Mouse (Mus musculus): Measurements from ENCODE around the gene Pdcd11. TPM values are rescaled to one million over a fixed set of nuclear protein-coding genes. Genes with fewer than 3 reads are reported as not detected.

Pdcd11 gene
- polyA plus RNA-seq (2014; fragmentation: Nextera tagmentation; extraction: Ambion mirVana): 9.1 and 9.7 TPM in 2 replicates

DNA sequence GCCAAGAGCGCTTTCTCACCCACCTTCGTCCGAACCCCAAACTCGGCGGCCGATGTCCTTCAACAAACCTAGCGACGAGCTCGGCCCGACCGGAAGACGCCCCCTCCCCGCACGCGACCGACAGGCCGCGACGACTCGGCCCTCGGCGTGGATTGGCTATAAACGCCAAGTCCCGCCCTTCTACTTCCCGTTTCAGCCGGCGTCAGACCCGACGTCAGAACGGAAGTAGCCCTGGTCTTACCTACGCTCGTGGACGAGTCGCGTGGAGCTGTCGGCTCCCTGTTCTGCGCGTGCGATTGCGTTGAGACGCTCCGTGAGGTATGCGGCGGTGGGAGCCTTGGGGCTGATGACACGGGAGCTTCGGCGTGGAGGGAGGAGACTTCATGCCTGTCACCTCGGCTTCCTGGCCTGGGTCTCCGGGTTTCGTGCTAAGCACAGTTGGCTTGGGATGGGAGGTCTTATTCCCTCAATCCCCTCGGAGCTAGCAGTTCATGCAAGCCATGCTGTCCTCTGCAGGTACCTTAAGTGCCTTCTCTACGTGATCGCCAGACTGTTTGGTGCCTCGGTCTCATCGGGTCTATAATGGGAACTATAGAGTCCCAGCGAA, at the start of gene Pdcd11, which contains the start of gene Usmg5:
TSS of gene Pdcd11 (plus strand) at position 219 of the 607 bp plus-strand sequence.
TSS of gene Usmg5 (minus strand) at position 98 of the 607 bp plus-strand sequence.
- Histone ChIP-seq H3K9ac (ENCODE audit: low read length) (peak within 1 kb of the TSS; percentile 93), H3K4me3 (ENCODE audit: low read depth, low read length) (peak within 1 kb of the TSS; percentile 89), H3K4me1 (ENCODE audit: control insufficient read depth, insufficient read depth, low read length) (peaks cover 9% of the 10 kb centered on the region), H3K27ac (ENCODE audit: low read depth, low read length) (peak within 1 kb of the TSS; percentile 22; the same call in 1 of the 2 replicates), H3K36me3 (ENCODE audit: control insufficient read depth, insufficient read depth, low read length) (peaks cover 3% of the 10 kb centered on the region; the same call in 1 of the 2 replicates), H3K4me2 (peak within 1 kb of the TSS; percentile 84), H3K27me3 (ENCODE audit: control insufficient read depth, insufficient read depth, low read length) (no peaks in the 10 kb centered on the region), H3K9me3 (ENCODE audit: control insufficient read depth, low read length) (no peaks in the 10 kb centered on the region)
- DNase-seq (ENCODE audit: low spot score, missing footprints) (peak; percentile 99), ATAC-seq (ENCODE audit: low FRiP score) (peak; percentile 100)
- under 1% methylated on average over 56 of the region's 56 CpGs for WGBS

DNA sequence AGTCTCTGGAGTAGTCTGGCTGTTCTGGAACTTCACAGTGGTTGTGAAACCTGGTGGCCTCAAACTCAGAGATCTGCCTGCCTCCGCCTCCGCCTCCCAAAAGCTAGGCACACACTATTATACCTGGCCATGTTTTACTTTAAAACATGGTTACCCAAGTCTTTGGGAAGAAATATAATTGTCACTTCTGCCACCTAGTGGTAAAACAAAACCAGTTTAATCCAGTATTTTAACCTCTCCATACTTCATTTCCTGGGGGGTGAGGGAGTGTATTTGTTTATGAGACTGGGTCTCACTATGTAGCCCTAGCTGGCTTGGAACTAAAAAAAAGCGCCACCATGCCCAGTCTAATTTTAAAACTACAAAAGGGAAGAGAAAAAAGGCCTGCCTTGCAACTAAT, 47.0 kb upstream of the Pdcd11 start:
- Histone ChIP-seq H3K9me3 (ENCODE audit: control insufficient read depth, low read length) (no peaks in the 10 kb centered on the region), H3K9ac (ENCODE audit: low read length) (no peak overlapping the region), H3K4me3 (ENCODE audit: low read depth, low read length) (no peak overlapping the region), H3K4me1 (ENCODE audit: control insufficient read depth, insufficient read depth, low read length) (no peaks in the 10 kb centered on the region), H3K27me3 (ENCODE audit: control insufficient read depth, insufficient read depth, low read length) (no peaks in the 10 kb centered on the region), H3K27ac (ENCODE audit: low read depth, low read length) (no peak overlapping the region), H3K4me2 (no peak overlapping the region), H3K36me3 (ENCODE audit: control insufficient read depth, insufficient read depth, low read length) (peaks cover 6% of the 10 kb centered on the region; the same call in 1 of the 2 replicates)
- DNase-seq (ENCODE audit: low spot score, missing footprints) (no peak), ATAC-seq (ENCODE audit: low FRiP score) (no peak)
- 92% methylated on average over 3 of the region's 3 CpGs for WGBS

DNA sequence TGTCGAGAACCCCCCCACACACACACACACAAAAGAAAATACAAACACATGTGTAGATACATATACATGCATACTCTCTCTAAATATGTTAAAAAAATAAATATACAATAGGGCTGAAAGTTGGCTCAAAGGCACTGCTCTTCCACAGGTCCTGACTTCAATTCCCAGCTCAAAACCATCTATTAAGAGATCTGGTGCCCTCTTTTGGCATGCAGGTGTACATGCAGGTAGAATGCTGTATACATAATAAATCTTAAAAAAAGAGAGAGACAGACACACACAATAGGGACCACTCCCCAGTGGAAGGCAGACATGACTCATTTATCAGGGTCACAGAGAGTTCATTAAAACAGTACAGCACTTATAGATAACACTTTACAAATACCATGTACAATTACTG, 44.2 kb upstream of the Pdcd11 start:
- Histone ChIP-seq H3K27ac (ENCODE audit: low read depth, low read length) (no peak overlapping the region), H3K4me1 (ENCODE audit: control insufficient read depth, insufficient read depth, low read length) (peaks cover 15% of the 10 kb centered on the region), H3K36me3 (ENCODE audit: control insufficient read depth, insufficient read depth, low read length) (peaks cover 6% of the 10 kb centered on the region; the same call in 1 of the 2 replicates), H3K9me3 (ENCODE audit: control insufficient read depth, low read length) (no peaks in the 10 kb centered on the region), H3K4me3 (ENCODE audit: low read depth, low read length) (no peak overlapping the region), H3K4me2 (no peak overlapping the region), H3K27me3 (ENCODE audit: control insufficient read depth, insufficient read depth, low read length) (no peaks in the 10 kb centered on the region), H3K9ac (ENCODE audit: low read length) (no peak overlapping the region)
- 96% methylated on average over 1 of the region's 1 CpGs for WGBS
- DNase-seq (ENCODE audit: low spot score, missing footprints): no peak
- no peak for ATAC-seq (ENCODE audit: low FRiP score)

DNA sequence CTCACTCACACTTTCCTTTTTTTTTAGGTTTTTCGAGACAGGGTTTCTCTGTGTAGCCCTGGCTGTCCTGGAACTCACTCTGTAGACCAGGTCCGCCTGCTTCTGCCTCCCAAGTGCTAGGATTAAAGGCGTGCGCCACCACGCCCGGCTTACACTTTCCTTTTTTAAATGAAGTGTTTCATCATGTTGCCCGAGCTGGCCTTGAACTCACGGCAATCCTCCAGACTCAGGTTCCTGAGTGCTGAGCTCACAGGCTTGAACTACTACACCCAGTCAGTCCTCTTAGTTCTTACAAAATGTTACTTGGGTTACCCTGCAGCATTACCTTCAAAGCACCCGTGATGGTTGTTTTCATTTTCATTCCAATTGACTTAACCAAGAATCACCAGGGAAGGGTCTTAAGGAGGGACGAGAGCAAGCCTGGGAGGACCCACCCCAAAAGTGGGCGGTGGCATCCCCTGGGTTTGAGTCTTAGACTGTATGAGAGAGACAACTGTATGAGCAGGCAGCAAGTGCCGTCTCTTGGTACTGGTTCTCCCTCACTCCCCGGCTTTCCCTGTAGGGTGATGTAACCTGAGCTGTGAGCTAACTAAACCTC, 43.2 kb upstream of the Pdcd11 start:
- Histone ChIP-seq H3K9me3 (ENCODE audit: control insufficient read depth, low read length) (no peaks in the 10 kb centered on the region), H3K4me3 (ENCODE audit: low read depth, low read length) (no peak overlapping the region), H3K27ac (ENCODE audit: low read depth, low read length) (no peak overlapping the region), H3K27me3 (ENCODE audit: control insufficient read depth, insufficient read depth, low read length) (no peaks in the 10 kb centered on the region), H3K36me3 (ENCODE audit: control insufficient read depth, insufficient read depth, low read length) (peaks cover 6% of the 10 kb centered on the region; the same call in 1 of the 2 replicates), H3K4me2 (no peak overlapping the region), H3K9ac (ENCODE audit: low read length) (no peak overlapping the region), H3K4me1 (ENCODE audit: control insufficient read depth, insufficient read depth, low read length) (peaks cover 15% of the 10 kb centered on the region)
- WGBS: 86% methylated on average over 13 of the region's 13 CpGs
- DNase-seq (ENCODE audit: low spot score, missing footprints) (no peak), ATAC-seq (ENCODE audit: low FRiP score) (no peak)

DNA sequence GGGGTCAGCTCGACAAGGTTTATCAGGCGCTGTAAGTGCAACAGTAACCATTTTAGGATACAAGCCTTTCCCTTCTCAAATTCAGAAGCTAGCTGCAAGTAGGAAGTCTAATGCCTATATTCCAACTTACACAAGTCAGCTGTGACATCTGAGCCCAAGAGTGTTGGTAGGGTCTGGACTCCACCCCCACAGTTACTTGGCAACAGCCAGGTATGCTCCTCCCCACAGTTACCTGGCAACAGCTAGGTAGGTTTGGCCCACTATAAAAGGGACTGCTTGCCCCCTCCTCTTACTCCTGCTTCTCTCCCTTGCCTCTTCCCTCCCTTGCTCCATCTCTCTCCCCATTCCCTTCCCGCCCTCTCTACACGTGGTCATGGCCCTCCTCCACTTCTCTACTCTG, 41.5 kb upstream of the Pdcd11 start:
- ATAC-seq (ENCODE audit: low FRiP score) (no peak), DNase-seq (ENCODE audit: low spot score, missing footprints) (no peak)
- peaks cover 15% of the 10 kb centered on the region for H3K4me1 ChIP-seq (ENCODE audit: control insufficient read depth, insufficient read depth, low read length)
- H3K9ac ChIP-seq (ENCODE audit: low read length): peak overlapping the region; percentile 16; the same call in 1 of the 2 replicates
- H3K4me3 ChIP-seq (ENCODE audit: low read depth, low read length): no peak overlapping the region
- no peaks in the 10 kb centered on the region for H3K27me3 ChIP-seq (ENCODE audit: control insufficient read depth, insufficient read depth, low read length)
- peaks cover 4% of the 10 kb centered on the region; the same call in 1 of the 2 replicates for H3K36me3 ChIP-seq (ENCODE audit: control insufficient read depth, insufficient read depth, low read length)
- H3K27ac ChIP-seq (ENCODE audit: low read depth, low read length): no peak overlapping the region
- 61% methylated on average over 4 of the region's 4 CpGs for WGBS
- H3K4me2 ChIP-seq: peak overlapping the region; percentile 85
- no peaks in the 10 kb centered on the region for H3K9me3 ChIP-seq (ENCODE audit: control insufficient read depth, low read length)

DNA sequence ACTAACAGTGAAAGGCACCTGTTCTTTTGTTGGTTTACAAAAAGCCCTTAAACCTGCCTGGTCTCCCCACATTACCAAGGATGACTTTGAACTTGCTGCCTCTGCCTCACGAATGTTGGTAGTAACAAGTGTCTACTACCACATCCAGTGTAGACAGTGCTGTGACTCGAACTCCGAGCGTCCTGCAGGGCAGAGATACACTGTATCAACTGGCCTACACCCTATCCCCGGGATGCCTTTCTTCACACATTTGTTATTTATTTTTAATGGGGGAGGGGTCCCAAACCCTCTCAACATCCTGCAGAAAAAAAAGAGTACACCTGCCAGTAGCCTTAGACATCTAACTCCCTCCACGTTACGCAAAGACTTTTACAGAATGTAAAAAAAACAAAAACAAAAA, 40.7 kb upstream of the Pdcd11 start:
- peak overlapping the region; percentile 82 for H3K4me3 ChIP-seq (ENCODE audit: low read depth, low read length)
- WGBS: 9% methylated on average over 7 of the region's 7 CpGs
- H3K36me3 ChIP-seq (ENCODE audit: control insufficient read depth, insufficient read depth, low read length): peaks cover 4% of the 10 kb centered on the region; the same call in 1 of the 2 replicates
- peaks cover 15% of the 10 kb centered on the region for H3K4me1 ChIP-seq (ENCODE audit: control insufficient read depth, insufficient read depth, low read length)
- H3K4me2 ChIP-seq: peak overlapping the region; percentile 85
- no peaks in the 10 kb centered on the region for H3K27me3 ChIP-seq (ENCODE audit: control insufficient read depth, insufficient read depth, low read length)
- H3K27ac ChIP-seq (ENCODE audit: low read depth, low read length): no peak overlapping the region
- H3K9me3 ChIP-seq (ENCODE audit: control insufficient read depth, low read length): no peaks in the 10 kb centered on the region
- ATAC-seq (ENCODE audit: low FRiP score) (peak; percentile 43; the same call in 1 of the 2 replicates), DNase-seq (ENCODE audit: low spot score, missing footprints) (no peak)
- H3K9ac ChIP-seq (ENCODE audit: low read length): peak overlapping the region; percentile 94

DNA sequence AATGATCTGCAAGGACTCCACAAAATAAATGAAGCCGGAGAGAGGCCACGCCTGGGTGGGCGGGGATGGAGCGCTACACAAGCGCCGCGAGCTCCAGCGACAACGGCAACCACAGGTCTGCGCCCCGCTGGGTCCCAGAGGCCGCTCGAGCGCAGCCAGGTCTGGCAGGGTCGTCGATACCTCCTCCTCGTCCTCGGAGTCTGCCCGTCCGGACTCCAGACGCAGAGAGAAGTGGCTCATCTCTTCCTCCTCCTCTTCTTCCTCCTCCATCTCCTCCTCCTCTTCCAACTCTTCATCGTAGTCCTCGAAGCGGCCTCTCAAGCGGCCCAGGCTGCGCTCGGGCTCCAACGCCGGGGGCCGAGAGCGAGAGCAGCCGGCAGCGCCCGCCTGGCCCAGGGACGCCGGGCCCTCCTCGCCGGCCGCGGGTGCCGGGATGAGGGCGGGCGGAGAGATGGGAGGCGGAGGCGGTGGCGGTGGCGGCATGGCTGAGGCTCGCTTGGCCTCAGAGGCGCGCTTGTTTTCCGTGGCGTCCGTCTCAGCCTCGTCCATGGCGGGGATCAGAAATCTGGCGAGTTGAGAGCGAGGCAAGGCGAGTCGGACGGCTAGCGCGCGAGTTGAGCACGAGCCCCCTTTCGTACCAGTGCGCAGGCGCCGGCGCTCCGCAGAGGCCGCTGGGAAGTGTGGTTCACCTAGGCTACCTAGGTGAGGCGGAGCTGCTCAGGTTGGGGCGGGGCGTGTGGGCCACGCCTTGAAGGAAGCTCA, 40.1 kb upstream of the Pdcd11 start, which contains the start of gene Pcgf6:
TSS of gene Pcgf6 (minus strand) at position 636 of the 762 bp plus-strand sequence.
- peaks cover 4% of the 10 kb centered on the region; the same call in 1 of the 2 replicates for H3K36me3 ChIP-seq (ENCODE audit: control insufficient read depth, insufficient read depth, low read length)
- H3K4me3 ChIP-seq (ENCODE audit: low read depth, low read length): peak within 1 kb of the TSS; percentile 82
- H3K27me3 ChIP-seq (ENCODE audit: control insufficient read depth, insufficient read depth, low read length): no peaks in the 10 kb centered on the region
- peak within 1 kb of the TSS; percentile 94 for H3K9ac ChIP-seq (ENCODE audit: low read length)
- peak; percentile 91 for ATAC-seq (ENCODE audit: low FRiP score)
- H3K27ac ChIP-seq (ENCODE audit: low read depth, low read length): peak within 1 kb of the TSS; percentile 90
- H3K9me3 ChIP-seq (ENCODE audit: control insufficient read depth, low read length): no peaks in the 10 kb centered on the region
- peak within 1 kb of the TSS; percentile 85 for H3K4me2 ChIP-seq
- WGBS: under 1% methylated on average over 72 of the region's 75 CpGs
- peaks cover 15% of the 10 kb centered on the region for H3K4me1 ChIP-seq (ENCODE audit: control insufficient read depth, insufficient read depth, low read length)
- peak; percentile 98 for DNase-seq (ENCODE audit: low spot score, missing footprints)

DNA sequence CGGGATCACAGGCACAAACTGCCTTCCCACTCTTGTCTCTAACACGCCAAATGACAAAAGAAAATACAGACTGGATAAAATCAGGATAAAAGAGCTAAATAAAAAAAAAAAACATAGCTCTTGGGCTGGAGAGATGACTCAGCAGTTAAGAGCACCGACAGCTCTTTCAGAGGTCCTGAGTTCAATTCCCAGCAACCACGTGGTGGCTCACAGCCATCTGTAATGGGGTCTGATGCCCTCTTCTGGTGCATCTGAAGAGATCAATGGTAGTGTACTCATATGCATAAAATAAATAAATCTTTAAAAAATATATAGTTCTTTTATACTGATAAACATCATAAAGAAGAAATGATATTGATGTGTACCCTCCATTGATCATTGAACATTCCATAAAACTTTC, 37.6 kb upstream of the Pdcd11 start:
- Histone ChIP-seq H3K4me1 (ENCODE audit: control insufficient read depth, insufficient read depth, low read length) (peaks cover 15% of the 10 kb centered on the region), H3K36me3 (ENCODE audit: control insufficient read depth, insufficient read depth, low read length) (no peaks in the 10 kb centered on the region), H3K9me3 (ENCODE audit: control insufficient read depth, low read length) (no peaks in the 10 kb centered on the region), H3K27ac (ENCODE audit: low read depth, low read length) (no peak overlapping the region), H3K4me2 (no peak overlapping the region), H3K9ac (ENCODE audit: low read length) (no peak overlapping the region), H3K27me3 (ENCODE audit: control insufficient read depth, insufficient read depth, low read length) (no peaks in the 10 kb centered on the region), H3K4me3 (ENCODE audit: low read depth, low read length) (no peak overlapping the region)
- DNase-seq (ENCODE audit: low spot score, missing footprints) (no peak), ATAC-seq (ENCODE audit: low FRiP score) (no peak)
- WGBS: 84% methylated on average over 4 of the region's 4 CpGs
